Mouse (Mus musculus) heart, embryonic 12.5 days (tissue): Measurements from ENCODE around the gene Plekhm1. TPM values are rescaled to one million over a fixed set of nuclear protein-coding genes. Genes with fewer than 3 reads are reported as not detected.

Experiments used
- ATAC-seq: fragments of 200-750 bp; cut with Nextera tagmentation; 2 replicates; pipeline ENCODE4 v1.8.0; 2017; ENCODE audit warnings: moderate TSS enrichment, moderate library complexity; ENCODE audit not compliant: insufficient number of reproducible peaks, low FRiP score
- H3K27ac ChIP-seq: fragments of 300-500 bp; sonication (generic); 2 replicates; pipeline ENCODE4 v1.5.1; 2016; ENCODE audit warnings: mild to moderate bottlenecking, moderate library complexity; ENCODE audit not compliant: poor library complexity, severe bottlenecking
- H3K27me3 ChIP-seq: fragments of 300-500 bp; sonication (generic); replicated peaks from 2 replicates; pipeline ENCODE4 v1.6.1; 2016; ENCODE audit warnings: mild to moderate bottlenecking, moderate library complexity
- H3K36me3 ChIP-seq: fragments of 300-500 bp; sonication (generic); 2 replicates; pipeline ENCODE4 v1.6.1; 2016; ENCODE audit warnings: mild to moderate bottlenecking, moderate library complexity
- H3K4me1 ChIP-seq: fragments of 300-500 bp; sonication (generic); replicated peaks from 2 replicates; pipeline ENCODE4 v1.6.1; 2016; ENCODE audit warnings: mild to moderate bottlenecking
- H3K4me2 ChIP-seq: fragments of 300-500 bp; sonication (generic); 2 replicates; pipeline ENCODE4 v1.6.1; 2016; ENCODE audit warnings: mild to moderate bottlenecking, moderate library complexity
- H3K4me3 ChIP-seq: fragments of 300-500 bp; sonication (generic); 2 replicates; pipeline ENCODE4 v1.5.1; 2016; ENCODE audit warnings: mild to moderate bottlenecking
- H3K9ac ChIP-seq: fragments of 300-500 bp; sonication (generic); 2 replicates; pipeline ENCODE4 v1.6.1; 2016; ENCODE audit warnings: mild to moderate bottlenecking, moderate library complexity
- H3K9me3 ChIP-seq: fragments of 300-500 bp; sonication (generic); replicated peaks from 2 replicates; pipeline ENCODE4 v1.6.1; 2016; ENCODE audit warnings: mild to moderate bottlenecking, moderate library complexity
- WGBS: fragments of 180-500 bp; shearing (Covaris S2); methylation state at CpG from one replicate; pipeline ENCODE4 v1.1.7; 2016; 5-methylcytosine and 5-hydroxymethylcytosine counted together
- polyA plus RNA-seq: library from polyadenylated mRNA; unstranded; fragments of >200 nt; fragmentation: Nextera tagmentation; extraction: Ambion mirVana; gene quantifications from 2 replicates; pipeline ENCODE4 v1.2.1, GENCODE M21; 2016

The Plekhm1 gene
- polyA plus RNA-seq, 1 experiment from 2014 or later, result 7.5 TPM

DNA sequence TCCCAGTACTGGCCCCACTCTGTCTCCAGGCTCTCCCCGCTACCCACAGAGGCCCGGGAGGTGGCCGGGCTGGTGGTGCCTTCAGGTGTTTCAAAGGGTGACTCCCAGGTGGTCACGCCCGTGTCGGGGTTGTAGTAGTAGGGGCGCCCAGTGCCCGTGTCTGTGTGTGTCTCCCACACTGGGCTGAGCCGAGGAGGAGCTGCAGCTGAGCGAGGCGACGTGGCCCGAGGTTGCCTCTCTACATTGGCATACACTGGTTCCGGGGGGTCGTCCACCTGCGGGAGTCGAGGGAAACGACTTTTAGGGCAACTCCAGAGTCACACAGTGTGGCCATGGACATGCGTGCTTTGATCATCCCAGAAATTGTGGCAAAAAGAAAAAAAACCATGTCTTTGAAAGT is 72.4 kb downstream of the Plekhm1 start:
- no peaks in the 10 kb centered on the region for H3K9me3 ChIP-seq
- no peak overlapping the region for H3K27ac ChIP-seq
- WGBS, result 56% methylated on average over 19 of the region's 19 CpGs
- peaks cover 32% of the 10 kb centered on the region for H3K27me3 ChIP-seq
- peaks cover 22% of the 10 kb centered on the region for H3K4me1 ChIP-seq
- ATAC-seq, result no peak
- H3K4me3 ChIP-seq, result peak overlapping the region; percentile 26; the same call in 1 of the 2 replicates
- H3K9ac ChIP-seq, result no peak overlapping the region
- peak overlapping the region; percentile 52 for H3K4me2 ChIP-seq
- no peaks in the 10 kb centered on the region for H3K36me3 ChIP-seq

DNA sequence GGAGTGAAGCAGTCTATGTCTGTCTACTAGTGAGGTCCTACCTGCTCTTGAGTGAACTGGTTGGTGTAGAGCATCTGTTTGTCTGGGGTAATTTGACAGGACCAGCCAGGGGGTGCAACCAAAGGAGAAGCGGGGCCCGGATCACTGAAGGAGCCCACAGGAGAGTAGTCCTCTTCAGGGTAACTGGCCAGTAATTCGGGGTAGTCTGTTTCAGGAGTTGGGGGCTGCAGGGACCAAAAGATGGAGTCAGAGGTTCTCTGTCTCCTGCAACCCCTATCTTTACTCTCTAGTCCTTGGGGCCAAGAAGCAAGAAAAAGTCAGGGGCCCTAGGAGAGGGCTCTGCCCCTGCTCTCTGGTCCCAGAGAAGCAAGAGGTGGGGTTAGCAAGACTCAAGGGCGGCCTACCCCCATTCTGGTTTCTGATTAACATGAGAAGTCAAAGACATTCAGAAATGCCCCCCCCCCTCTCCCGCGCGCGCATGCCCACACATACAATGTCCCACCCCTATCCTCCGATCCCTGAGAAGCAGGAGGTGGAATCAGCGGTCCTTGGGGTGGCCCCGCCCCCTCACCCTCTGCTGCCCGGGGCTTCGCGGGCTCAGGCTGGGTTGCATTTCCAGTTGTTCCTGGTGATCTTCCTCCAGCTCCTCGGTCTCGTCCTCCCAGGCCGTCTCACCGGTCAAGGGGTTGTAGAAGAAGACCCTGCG is 72.9 kb downstream of the Plekhm1 start:
- peak overlapping the region; percentile 26; the same call in 1 of the 2 replicates for H3K4me3 ChIP-seq
- 46% methylated on average over 19 of the region's 19 CpGs for WGBS

DNA sequence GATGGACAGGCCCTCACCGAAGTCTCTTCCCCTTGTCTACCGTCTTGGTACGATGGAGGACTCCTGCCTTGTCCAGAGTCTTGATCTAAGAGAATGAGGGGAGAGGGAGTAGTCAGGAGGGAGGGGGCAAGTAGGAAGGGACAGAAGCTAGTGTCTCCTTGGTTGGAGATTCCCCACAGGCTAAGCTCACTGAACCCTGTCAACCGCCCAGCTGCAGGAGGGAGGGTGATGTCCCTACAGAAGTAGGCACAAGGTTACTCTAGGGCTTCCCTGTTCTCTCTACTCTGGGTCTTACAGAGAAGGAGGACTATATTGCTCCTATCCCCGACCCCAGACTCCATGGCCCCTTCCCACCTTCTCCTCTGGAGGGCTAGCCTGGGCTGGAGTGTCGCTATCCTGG is 73.8 kb downstream of the Plekhm1 start:
- no peak overlapping the region for H3K27ac ChIP-seq
- 87% methylated on average over 6 of the region's 6 CpGs for WGBS
- no peaks in the 10 kb centered on the region for H3K9me3 ChIP-seq
- peaks cover 12% of the 10 kb centered on the region for H3K4me1 ChIP-seq
- peaks cover 45% of the 10 kb centered on the region for H3K27me3 ChIP-seq
- H3K36me3 ChIP-seq, result no peaks in the 10 kb centered on the region
- H3K4me3 ChIP-seq, result no peak overlapping the region
- H3K9ac ChIP-seq, result no peak overlapping the region
- no peak for ATAC-seq
- no peak overlapping the region for H3K4me2 ChIP-seq

More for the DNA sequence above, 72.9 kb downstream of the Plekhm1 start:
- peak overlapping the region; percentile 52 for H3K4me2 ChIP-seq
- no peaks in the 10 kb centered on the region for H3K36me3 ChIP-seq
- peaks cover 37% of the 10 kb centered on the region for H3K27me3 ChIP-seq
- H3K9ac ChIP-seq, result peak overlapping the region; percentile 15; the same call in 1 of the 2 replicates
- H3K9me3 ChIP-seq, result no peaks in the 10 kb centered on the region
- no peak overlapping the region for H3K27ac ChIP-seq
- H3K4me1 ChIP-seq, result peaks cover 19% of the 10 kb centered on the region
- no peak for ATAC-seq

DNA sequence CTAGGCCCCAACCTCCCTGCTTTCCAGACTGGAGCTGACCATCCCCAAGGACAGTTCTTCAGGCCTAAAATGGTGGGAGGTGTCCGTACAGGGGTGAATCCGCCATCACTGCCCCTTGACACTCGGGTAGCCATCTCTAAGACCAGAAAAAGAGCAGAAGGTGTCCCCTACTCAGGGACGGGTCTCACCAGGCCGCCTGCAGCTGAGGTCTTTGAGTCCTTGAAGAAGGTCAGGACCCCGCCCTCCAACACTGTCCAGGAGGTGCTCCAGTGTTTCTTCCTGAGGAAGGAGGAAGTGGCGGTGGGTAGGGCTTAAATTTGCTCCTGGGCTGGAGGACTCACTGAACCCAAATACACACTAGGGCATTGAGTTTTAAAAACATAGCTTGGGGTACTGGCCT is 74.4 kb downstream of the Plekhm1 start:
- Histone ChIP-seq H3K4me2 (no peak overlapping the region), H3K27me3 (peaks cover 51% of the 10 kb centered on the region), H3K9ac (no peak overlapping the region), H3K36me3 (no peaks in the 10 kb centered on the region), H3K9me3 (no peaks in the 10 kb centered on the region), H3K27ac (no peak overlapping the region), H3K4me3 (no peak overlapping the region), H3K4me1 (peaks cover 14% of the 10 kb centered on the region; the same call in 1 of the 2 replicates)
- WGBS, result 74% methylated on average over 7 of the region's 7 CpGs
- ATAC-seq, result no peak

DNA sequence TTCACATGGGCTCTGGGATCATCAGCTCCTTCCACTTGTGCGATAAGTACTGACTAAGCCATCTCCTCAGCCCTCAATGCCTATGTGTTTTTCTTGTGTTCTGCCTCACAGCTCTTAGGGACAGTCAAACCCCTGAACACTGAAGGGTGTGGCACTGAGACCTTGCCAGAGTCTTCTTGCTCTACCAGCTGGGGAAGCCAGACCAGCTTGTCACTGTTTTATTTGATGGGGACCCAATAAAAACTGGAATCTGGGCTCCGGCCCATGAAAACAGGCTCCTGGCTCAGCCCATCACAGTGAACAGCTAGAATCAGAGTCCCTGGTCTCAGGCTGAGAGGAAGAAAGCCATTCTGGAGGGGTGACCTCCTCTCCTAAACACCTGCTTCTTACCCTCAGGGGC is 75.3 kb downstream of the Plekhm1 start:
- H3K27me3 ChIP-seq, result peaks cover 57% of the 10 kb centered on the region
- no peak overlapping the region for H3K4me2 ChIP-seq
- WGBS, result 85% methylated on average over 2 of the region's 2 CpGs
- H3K4me1 ChIP-seq, result peaks cover 18% of the 10 kb centered on the region; the same call in 1 of the 2 replicates
- H3K9me3 ChIP-seq, result no peaks in the 10 kb centered on the region
- H3K9ac ChIP-seq, result no peak overlapping the region
- H3K4me3 ChIP-seq, result no peak overlapping the region
- ATAC-seq, result no peak
- H3K36me3 ChIP-seq, result no peaks in the 10 kb centered on the region
- H3K27ac ChIP-seq, result no peak overlapping the region

DNA sequence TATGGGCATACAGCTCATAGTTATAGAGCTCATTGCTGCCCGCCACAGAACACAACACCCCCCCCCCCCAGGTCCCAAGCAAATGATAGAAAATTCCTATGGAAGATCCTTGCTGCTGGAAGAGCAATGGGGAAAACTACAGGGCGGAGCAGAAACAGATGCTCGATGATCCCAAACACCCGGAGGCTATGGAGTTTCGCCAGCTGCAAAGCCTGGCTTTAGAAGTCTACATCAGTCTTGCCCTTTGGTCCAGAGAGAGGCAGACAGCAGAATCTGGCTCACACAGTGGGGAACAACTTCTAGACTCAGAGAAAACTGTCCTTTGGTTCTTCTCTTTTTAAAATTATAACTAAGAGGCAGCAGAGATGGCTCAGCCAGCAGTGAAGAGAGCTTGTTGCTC is 76.9 kb downstream of the Plekhm1 start:
- no peak overlapping the region for H3K9ac ChIP-seq
- H3K27me3 ChIP-seq, result peaks cover 57% of the 10 kb centered on the region
- H3K9me3 ChIP-seq, result no peaks in the 10 kb centered on the region
- H3K4me3 ChIP-seq, result no peak overlapping the region
- no peak overlapping the region for H3K27ac ChIP-seq
- no peaks in the 10 kb centered on the region for H3K36me3 ChIP-seq
- no peak for ATAC-seq
- H3K4me2 ChIP-seq, result no peak overlapping the region
- H3K4me1 ChIP-seq, result peaks cover 18% of the 10 kb centered on the region; the same call in 1 of the 2 replicates
- WGBS, result 83% methylated on average over 5 of the region's 5 CpGs

DNA sequence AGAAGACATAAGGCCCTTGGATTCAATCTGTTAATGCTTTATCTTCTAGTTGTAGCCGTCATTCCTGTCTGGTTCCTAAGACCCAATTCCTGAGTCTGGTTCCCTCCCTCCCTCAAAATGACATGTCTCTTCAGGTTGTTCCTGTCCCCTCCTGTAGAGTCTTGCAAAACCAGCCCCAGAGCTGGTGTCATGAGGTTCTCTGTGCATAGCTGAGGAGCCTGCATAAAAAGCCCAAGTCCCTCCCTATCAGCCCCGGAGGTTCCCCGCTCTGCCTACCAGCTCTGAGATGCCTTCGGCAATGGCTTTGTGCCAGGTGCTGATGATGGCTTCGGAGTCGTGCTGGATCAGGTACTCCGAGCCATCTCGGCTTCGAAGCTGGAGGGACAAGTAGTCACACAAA is 77.6 kb downstream of the Plekhm1 start:
- Histone ChIP-seq H3K4me2 (no peak overlapping the region), H3K4me1 (peaks cover 16% of the 10 kb centered on the region; the same call in 1 of the 2 replicates), H3K9ac (no peak overlapping the region), H3K27ac (no peak overlapping the region), H3K27me3 (peaks cover 56% of the 10 kb centered on the region), H3K36me3 (no peaks in the 10 kb centered on the region), H3K9me3 (no peaks in the 10 kb centered on the region), H3K4me3 (no peak overlapping the region)
- no peak for ATAC-seq
- 84% methylated on average over 9 of the region's 9 CpGs for WGBS

DNA sequence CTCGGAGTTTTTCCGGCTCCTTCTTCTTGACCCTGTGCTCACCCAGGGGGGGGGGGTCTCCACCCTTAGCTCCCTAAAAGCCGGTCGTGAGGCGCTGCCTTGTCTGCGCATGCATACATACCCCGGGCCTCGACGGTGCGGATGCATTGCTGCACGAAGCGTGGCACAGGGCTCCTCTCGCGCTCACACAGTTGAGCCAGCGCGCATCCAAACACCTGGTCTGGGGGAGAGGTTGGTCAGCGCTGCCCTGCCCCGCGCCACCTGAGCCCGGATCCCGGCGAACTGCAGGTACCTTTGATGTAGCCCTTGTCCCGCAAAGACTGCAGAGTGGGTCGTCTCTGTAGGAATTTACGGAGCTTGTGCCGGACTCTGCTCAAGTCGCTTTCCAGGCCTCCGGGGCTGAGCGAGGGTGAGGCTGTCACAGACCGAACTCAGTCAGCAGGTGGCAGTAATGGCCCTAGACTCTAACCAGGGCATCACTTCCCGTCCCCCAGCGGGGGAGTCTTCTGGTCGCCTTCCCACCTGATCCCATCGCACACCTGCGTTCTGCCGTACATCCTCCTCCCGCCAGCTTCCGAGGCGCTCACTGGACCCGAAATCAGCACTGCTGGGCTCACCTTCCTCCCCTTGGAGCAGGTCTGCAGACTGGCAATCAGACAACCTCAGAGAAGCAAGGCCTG is 78.6 kb downstream of the Plekhm1 start:
- Histone ChIP-seq H3K9ac (no peak overlapping the region), H3K4me1 (peaks cover 11% of the 10 kb centered on the region; the same call in 1 of the 2 replicates), H3K4me2 (peak overlapping the region; percentile 61), H3K9me3 (no peaks in the 10 kb centered on the region), H3K36me3 (no peaks in the 10 kb centered on the region), H3K4me3 (peak overlapping the region; percentile 34), H3K27ac (no peak overlapping the region), H3K27me3 (peaks cover 48% of the 10 kb centered on the region)
- WGBS, result 28% methylated on average over 40 of the region's 40 CpGs
- ATAC-seq, result peak; percentile 23

DNA sequence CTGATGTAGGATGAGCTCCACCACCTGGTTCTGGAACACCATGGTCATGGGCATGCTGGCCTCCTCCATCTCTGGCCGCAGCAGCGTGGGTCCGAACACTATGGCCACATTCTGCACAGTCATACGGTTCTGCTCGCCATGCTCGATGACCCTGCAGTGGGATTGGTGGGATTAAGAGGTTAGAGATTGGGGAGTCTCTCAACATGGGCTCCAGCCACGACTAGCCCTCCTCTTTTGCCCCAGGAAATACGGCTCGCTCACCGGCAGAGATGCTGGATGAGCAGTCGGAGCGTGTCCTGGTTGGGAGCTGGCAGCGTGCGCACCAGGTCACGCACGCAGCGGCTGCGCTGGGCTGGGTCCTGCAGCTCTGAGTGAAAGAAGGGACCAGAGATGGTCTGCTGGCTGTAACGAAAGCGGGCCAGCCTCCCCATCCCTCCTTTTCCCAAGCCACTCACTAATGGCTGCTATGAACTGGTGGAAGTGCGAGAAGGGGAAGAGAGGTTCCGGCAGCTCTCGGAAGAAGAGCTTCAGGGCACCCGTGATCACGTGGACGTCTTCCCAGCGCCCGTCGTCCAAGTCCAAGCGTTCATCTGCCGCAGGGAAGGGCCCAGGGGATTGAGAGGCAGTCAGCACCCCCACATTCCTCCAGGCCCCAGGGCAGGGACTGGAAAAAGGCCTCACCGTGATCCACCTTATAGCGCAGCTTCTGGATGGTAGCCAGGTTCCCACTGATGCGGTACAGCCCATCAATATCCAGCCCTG is 79.4 kb downstream of the Plekhm1 start:
- H3K4me2 ChIP-seq, result peak overlapping the region; percentile 61
- H3K9me3 ChIP-seq, result no peaks in the 10 kb centered on the region
- no peaks in the 10 kb centered on the region for H3K36me3 ChIP-seq
- no peak overlapping the region for H3K27ac ChIP-seq
- WGBS, result 30% methylated on average over 34 of the region's 34 CpGs
- ATAC-seq, result no peak
- peak overlapping the region; percentile 34 for H3K4me3 ChIP-seq
- peak overlapping the region; percentile 32; the same call in 1 of the 2 replicates for H3K9ac ChIP-seq
- peaks cover 44% of the 10 kb centered on the region for H3K27me3 ChIP-seq
- H3K4me1 ChIP-seq, result peaks cover 11% of the 10 kb centered on the region; the same call in 1 of the 2 replicates

- ATAC-seq, result peak; percentile 34; the same call in 1 of the 2 replicates
- peaks cover 44% of the 10 kb centered on the region for H3K27me3 ChIP-seq
Observed at GRCm38 (mm10) chr11:103332186-103332889, 80.1 kb downstream of the Plekhm1 start.

More at GRCm38 (mm10) chr11:103332186-103332889, 80.1 kb downstream of the Plekhm1 start:
- Histone ChIP-seq H3K4me3 (peak overlapping the region; percentile 34), H3K4me1 (peaks cover 11% of the 10 kb centered on the region; the same call in 1 of the 2 replicates), H3K36me3 (no peaks in the 10 kb centered on the region), H3K27ac (no peak overlapping the region), H3K9ac (0 out of 2 replicates have a peak overlapping the region, but pooled peaks have one; percentile 32), H3K4me2 (peak overlapping the region; percentile 61), H3K9me3 (no peaks in the 10 kb centered on the region)
- 26% methylated on average over 18 of the region's 18 CpGs for WGBS
